Mouse (Mus musculus): Measurements from ENCODE around the gene Cdhr1. TPM values are rescaled to one million over a fixed set of nuclear protein-coding genes. Genes with fewer than 3 reads are reported as not detected.

Gene Cdhr1
- 0.08 TPM in 1 of 2 replicates, not detected in the other for polyA plus RNA-seq (2012; ENCODE audit: low replicate concordance)

DNA sequence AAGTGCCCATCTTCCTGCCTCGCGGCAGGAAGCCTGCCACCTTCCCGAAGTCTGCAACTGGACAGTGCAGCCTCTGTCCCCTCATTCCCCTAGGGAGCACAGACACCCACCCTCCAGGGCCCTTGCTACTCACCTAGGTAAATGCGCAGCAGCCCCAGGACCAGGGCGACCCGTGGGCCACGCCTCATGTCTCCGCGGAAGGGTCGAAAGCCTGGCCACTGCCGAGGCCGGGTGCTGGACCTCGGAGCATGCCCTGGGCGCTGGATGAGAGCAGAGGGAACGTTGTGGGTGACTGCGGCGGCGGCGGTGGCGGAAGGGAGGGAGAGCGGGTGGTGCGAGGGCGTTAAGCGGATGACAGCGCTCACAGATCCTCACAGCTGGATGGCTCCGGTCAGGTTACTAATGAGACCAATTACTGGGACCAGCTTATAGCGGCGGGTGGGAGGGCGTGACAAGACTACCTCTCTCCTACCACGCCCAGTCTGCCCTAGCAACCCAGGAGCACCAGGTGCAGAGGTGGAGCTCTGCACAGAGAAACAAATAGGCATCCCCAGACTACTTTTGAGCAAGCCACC is at the start of gene Cdhr1:
Gene Cdhr1 (minus strand): TSS at position 392 of the 575 bp plus-strand sequence.

GRCm38 (mm10) chr14:37135127-37135593 is 37.0 kb upstream of the Cdhr1 start, which contains the start of gene Ghitm:
Gene Ghitm, minus strand, starts transcription at chr14:37135272.

GRCm38 (mm10) chr14:37113922-37114321 is 15.8 kb upstream of the Cdhr1 start, which contains the start of gene 2610528A11Rik:
Gene 2610528A11Rik, minus strand, starts transcription at chr14:37114022.

DNA sequence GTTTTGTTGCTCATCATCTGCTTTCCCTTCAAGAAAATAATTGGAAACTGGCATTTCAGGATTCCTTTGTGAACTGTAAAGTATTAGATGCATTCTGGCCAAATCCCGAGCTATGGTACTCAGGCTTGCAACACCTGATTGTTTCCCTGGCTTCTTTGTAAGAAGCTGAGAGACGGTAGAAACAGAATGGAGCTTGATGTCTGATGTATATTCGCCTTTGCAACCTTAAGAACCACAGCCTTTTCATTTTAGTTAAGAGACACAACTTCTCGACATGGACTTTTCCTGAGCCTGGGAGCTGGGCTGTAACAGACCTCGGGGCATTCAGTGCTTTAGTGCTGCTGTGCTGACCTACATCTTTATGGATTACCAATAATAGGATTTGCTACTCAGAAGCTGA is 30.5 kb downstream of the Cdhr1 start, which contains the start of gene Lrit2:
Gene Lrit2 (plus strand): TSS at position 301 of the 400 bp plus-strand sequence.

DNA sequence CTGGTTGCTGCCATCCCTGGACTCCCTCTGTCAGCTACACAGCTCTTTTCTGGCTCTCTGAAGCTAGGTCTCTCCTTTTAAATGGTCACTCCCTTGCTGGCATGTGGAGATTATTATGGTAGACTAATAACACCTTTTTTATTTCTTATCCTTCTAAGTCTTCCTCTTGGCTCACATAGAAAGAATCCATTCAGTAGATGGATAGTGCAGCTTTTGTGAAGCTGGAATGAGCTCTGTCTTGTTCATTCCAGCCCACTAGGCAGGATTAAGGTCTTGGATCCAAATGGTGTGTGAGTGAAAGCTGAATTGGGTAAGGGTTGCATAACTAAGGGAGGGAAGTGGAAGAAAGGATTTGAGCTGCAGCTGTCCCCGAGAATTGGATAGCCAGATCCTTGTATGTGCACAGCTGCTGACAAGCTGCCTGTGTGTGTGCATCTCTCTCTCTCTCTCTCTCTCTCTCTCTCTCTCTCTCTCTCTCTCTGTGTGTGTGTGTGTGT is 49.2 kb downstream of the Cdhr1 start, which contains the start of gene Rgr:
Gene Rgr (minus strand): TSS at position 51 of the 497 bp plus-strand sequence.

Other genes with a start within 250 kb of the Cdhr1 start
- gene Ccser2, start 129.6 kb downstream of the Cdhr1 start, polyA plus RNA-seq (2012; ENCODE audit: low replicate concordance), result 0.59 and 0.92 TPM in 2 replicates
- not detected in 2 replicates for gene Rgr, start 49.4 kb downstream of the Cdhr1 start, polyA plus RNA-seq (2012; ENCODE audit: low replicate concordance)
- not detected in 2 replicates for gene Lrit1, start 43.5 kb downstream of the Cdhr1 start, polyA plus RNA-seq (2012; ENCODE audit: low replicate concordance)
- not detected in 2 replicates for gene Lrit2, start 30.4 kb downstream of the Cdhr1 start, polyA plus RNA-seq (2012; ENCODE audit: low replicate concordance)
- 0.25 TPM in 1 of 2 replicates, not detected in the other for gene 2610528A11Rik, start 15.7 kb upstream of the Cdhr1 start, polyA plus RNA-seq (2012; ENCODE audit: low replicate concordance)
- 24.5 and 24.6 TPM in 2 replicates for gene Ghitm, start 36.9 kb upstream of the Cdhr1 start, polyA plus RNA-seq (2012; ENCODE audit: low replicate concordance)